Mouse (Mus musculus) megakaryocyte, embryonic 14.5 days (primary cell): Measurements from ENCODE around the gene Sipa1l2.

Experiments
- FLI1 ChIP-seq: IDR thresholded peaks from 2 replicates; pipeline ENCODE4 v1.6.1; 2012; ENCODE audit warnings: low read length, inconsistent platforms, mixed read lengths
- GATA1 ChIP-seq: IDR thresholded peaks from 3 replicates; pipeline ENCODE4 v1.6.1; 2012; ENCODE audit warnings: mixed read lengths, low read length, inconsistent platforms, borderline replicate concordance

GRCm38 (mm10) chr8:125385519-125386150 is 184.0 kb downstream of the Sipa1l2 start:
- TF ChIP-seq GATA1 (no peak), FLI1 (no peak)
